ENCODE assay signal across 8 mouse cellular contexts in the genomic region with DNA sequence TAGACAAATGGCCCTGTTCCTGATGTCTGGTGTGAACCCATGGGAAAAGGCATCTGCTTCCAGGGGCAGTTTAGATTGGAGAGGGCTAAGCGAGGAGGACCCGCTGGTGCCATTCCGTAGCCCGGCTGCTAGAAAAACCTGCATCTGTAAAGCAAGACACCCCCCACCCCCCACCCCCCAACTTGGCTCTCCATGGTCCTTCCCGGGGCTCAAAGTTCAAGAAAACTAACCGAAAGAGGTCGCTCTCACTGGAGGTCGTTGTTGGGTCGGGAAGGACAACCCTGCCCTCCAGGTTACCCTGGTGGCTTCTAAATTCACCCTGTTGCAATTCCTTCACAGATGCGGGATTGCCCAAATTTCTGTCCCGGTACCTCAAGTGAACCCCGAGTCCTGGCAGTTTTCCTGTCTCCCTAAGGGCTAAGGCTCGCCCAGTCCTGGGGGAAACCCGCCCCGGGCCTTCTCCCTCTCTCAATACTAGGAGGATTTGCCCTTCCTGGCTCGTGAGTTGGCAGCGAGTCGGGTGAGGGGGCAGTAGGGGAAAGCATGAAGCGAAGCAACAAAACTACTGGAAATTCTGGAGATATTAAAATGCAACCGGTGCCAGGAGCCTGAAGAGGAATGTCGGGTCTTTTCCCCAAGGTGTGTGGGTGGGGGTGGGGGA. TPM values are rescaled to one million over a fixed set of nuclear protein-coding genes. Genes with fewer than 3 reads are reported as not detected.
A peak's percentile ranks its signal among the peaks of the same experiment; 100 is the strongest.
DNase-seq lines count a peak whose midpoint lies in the region; ATAC-seq and TF ChIP-seq lines count a peak whose summit lies in the region.

A gene (plus strand): TSS at position 531 of the 661 bp plus-strand sequence.

- no peak for ATAC-seq in forebrain, postnatal 0 days
- ATAC-seq in hindbrain, embryonic 14.5 days (ENCODE audit: low FRiP score): no peak
- ATAC-seq in neural tube, embryonic 12.5 days (ENCODE audit: low FRiP score, low read depth): no peak

- peak within 1 kb of the TSS; percentile 60 for H3K4me3 ChIP-seq in E14TG2a.4 (replicated peaks; ENCODE audit: low read length)
- H3K4me3 ChIP-seq in forebrain, postnatal 0 days (ENCODE audit: low read depth, low read length): peak within 1 kb of the TSS; percentile 34
- H3K4me3 ChIP-seq in hindbrain, embryonic 14.5 days (replicated peaks; ENCODE audit: low read length): peak within 1 kb of the TSS; percentile 34
- peak within 1 kb of the TSS; percentile 37 for H3K4me3 ChIP-seq in neural tube, embryonic 12.5 days

- peaks cover 90% of the 10 kb centered on the region for H3K27me3 ChIP-seq in E14TG2a.4 (ENCODE audit: insufficient read depth, low read length)
- peaks cover 66% of the 10 kb centered on the region for H3K27me3 ChIP-seq in forebrain, postnatal 0 days (ENCODE audit: insufficient read depth, low read length)
- peaks cover 85% of the 10 kb centered on the region for H3K27me3 ChIP-seq in hindbrain, embryonic 14.5 days (ENCODE audit: control insufficient read depth, insufficient read depth, low read length)
- peaks cover 83% of the 10 kb centered on the region for H3K27me3 ChIP-seq in neural tube, embryonic 12.5 days (replicated peaks)

- H3K27ac ChIP-seq in forebrain, postnatal 0 days (ENCODE audit: low read depth, low read length): no peak within 1 kb of the TSS
- H3K27ac ChIP-seq in hindbrain, embryonic 14.5 days: no peak within 1 kb of the TSS
- H3K27ac ChIP-seq in neural tube, embryonic 12.5 days: no peak within 1 kb of the TSS

- no peaks in the 10 kb centered on the region for H3K9me3 ChIP-seq in E14TG2a.4 (ENCODE audit: low read length)
- no peaks in the 10 kb centered on the region for H3K9me3 ChIP-seq in forebrain, postnatal 0 days (ENCODE audit: low read length)
- no peaks in the 10 kb centered on the region for H3K9me3 ChIP-seq in hindbrain, embryonic 14.5 days (ENCODE audit: control insufficient read depth, low read length)
- H3K9me3 ChIP-seq in neural tube, embryonic 12.5 days: no peaks in the 10 kb centered on the region

- TF ChIP-seq CTCF in E14TG2a.4 (conservative IDR thresholded peaks at IDR 0.05; ENCODE audit: low read length): no peak
- TF ChIP-seq CTCF in forebrain, postnatal 0 days (IDR thresholded peaks at IDR 0.05; ENCODE audit: low read depth): no peak

- H3K4me1 ChIP-seq in E14TG2a.4 (replicated peaks; ENCODE audit: low read depth, low read length): peaks cover 47% of the 10 kb centered on the region
- H3K4me1 ChIP-seq in forebrain, postnatal 0 days (ENCODE audit: insufficient read depth): peaks cover 20% of the 10 kb centered on the region; the same call in 1 of the 2 replicates
- peaks cover 47% of the 10 kb centered on the region for H3K4me1 ChIP-seq in hindbrain, embryonic 14.5 days (replicated peaks; ENCODE audit: control insufficient read depth, insufficient read depth, low read length)
- peaks cover 63% of the 10 kb centered on the region for H3K4me1 ChIP-seq in neural tube, embryonic 12.5 days

- intact Hi-C loops in left cerebral cortex, postnatal 14 days (cut with DNase I): no loop called here

- H3K9ac ChIP-seq in forebrain, postnatal 0 days: 0 out of 2 replicates have a peak within 1 kb of the TSS, but pooled peaks have one; percentile 7
- peak within 1 kb of the TSS; percentile 38 for H3K9ac ChIP-seq in hindbrain, embryonic 14.5 days
- H3K9ac ChIP-seq in neural tube, embryonic 12.5 days: peak within 1 kb of the TSS; percentile 47

- no peaks in the 10 kb centered on the region for H3K36me3 ChIP-seq in E14TG2a.4 (ENCODE audit: insufficient read depth, low read length)
- H3K36me3 ChIP-seq in forebrain, postnatal 0 days (ENCODE audit: insufficient read depth): no peaks in the 10 kb centered on the region
- no peaks in the 10 kb centered on the region for H3K36me3 ChIP-seq in hindbrain, embryonic 14.5 days (replicated peaks; ENCODE audit: control insufficient read depth, insufficient read depth)
- H3K36me3 ChIP-seq in neural tube, embryonic 12.5 days: no peaks in the 10 kb centered on the region

- WGBS in forebrain, postnatal 0 days: 4% methylated on average over 21 of the region's 21 CpGs
- 2% methylated on average over 21 of the region's 21 CpGs for WGBS in hindbrain, embryonic 14.5 days
- WGBS in neural tube, embryonic 12.5 days: 1% methylated on average over 21 of the region's 21 CpGs

- peak; percentile 59 for DNase-seq in adrenal gland, adult 2 months
- DNase-seq in forebrain, postnatal 0 days: peak; percentile 34
- no peak for DNase-seq in hindbrain, embryonic 14.5 days (ENCODE audit: low spot score)
- DNase-seq in left cerebral cortex, postnatal 14 days (ENCODE audit: low spot score in 2 of 2): no peak
- no peak for DNase-seq in urinary bladder, postnatal 4 days (ENCODE audit: low spot score in 2 of 2)
- DNase-seq in frontal cortex, postnatal 14 days (ENCODE audit: low spot score in 2 of 2): no peak

- H3K4me2 ChIP-seq in forebrain, postnatal 0 days (ENCODE audit: low read depth): peak within 1 kb of the TSS; percentile 60
- peak within 1 kb of the TSS; percentile 66 for H3K4me2 ChIP-seq in hindbrain, embryonic 14.5 days (replicated peaks)
- peak within 1 kb of the TSS; percentile 88 for H3K4me2 ChIP-seq in neural tube, embryonic 12.5 days (replicated peaks)

RNA-seq across cellular contexts. Expression of the gene that starts here (rescaled TPM):
- total RNA-seq in adrenal gland, adult 2 months (2021): 10 to 100 TPM; 14.8 to 17.7 TPM
- polyA plus RNA-seq in adrenal gland, adult 2 months (2012; rRNA removed): 2.1 and 3.1 TPM in 2 replicates
- 11.8 and 11.9 TPM in 2 replicates for total RNA-seq in forebrain, postnatal 0 days (2014; rRNA removed)
- polyA plus RNA-seq in forebrain, postnatal 0 days (2015; fragmentation: Nextera tagmentation; extraction: Ambion mirVana): 6.1 and 9.2 TPM in 2 replicates
- polyA plus RNA-seq in hindbrain, embryonic 14.5 days (2014; fragmentation: Nextera tagmentation; extraction: Ambion mirVana): 46.8 and 54.2 TPM in 2 replicates
- total RNA-seq in left cerebral cortex, postnatal 14 days (2021): 10 to 100 TPM; 21.6 to 25.1 TPM
- polyA plus RNA-seq in neural tube, embryonic 12.5 days (2016; fragmentation: Nextera tagmentation; extraction: Ambion mirVana): 15.4 and 17.8 TPM in 2 replicates

Comparison
In these comparisons a context has a peak if more than half of its experiments do, and no peak if none do; other contexts are left out.
1. DNase-seq: peak in adrenal gland, adult 2 months (single experiment) and forebrain, postnatal 0 days (single experiment); none in hindbrain, embryonic 14.5 days (single experiment), left cerebral cortex, postnatal 14 days (0 of 2), urinary bladder, postnatal 4 days (0 of 2) and frontal cortex, postnatal 14 days (0 of 2).
2. Peak in every context shown above with its lines, with median percentiles within 50 percentile points of each other: H3K4me3 ChIP-seq, H3K4me2 ChIP-seq and H3K9ac ChIP-seq.